Mouse (Mus musculus): ENCODE measurements at regions not wholly inside any gene's neighbourhood (a gene's known extent, or its start where the extent isn't known, plus 50 kb on each side); places are given as distances from the start of the nearest gene placed in this dataset.

- H3K36me3 ChIP-seq (ENCODE audit: control insufficient read depth in 1 of 2, insufficient read depth in 2 of 2, low read length in 2 of 2): peaks cover 0 to 58% of the 10 kb centered on the region in 2 experiments; a peak in 2 of 4 replicates
- H3K27me3 ChIP-seq (ENCODE audit: control insufficient read depth in 1 of 2, insufficient read depth in 2 of 2, low read length in 2 of 2): no peaks in the 10 kb centered on the region
- peak overlapping the region; percentile 44; the same call in 1 of the 2 replicates for H3K9ac ChIP-seq (ENCODE audit: control insufficient read depth, low read depth, low read length, poor library complexity, severe bottlenecking)
- TF ChIP-seq TAL1 (IDR thresholded peaks at IDR 0.05; ENCODE audit: low read length) (peak; percentile 88), JUND (IDR thresholded peaks at IDR 0.05; ENCODE audit: low read depth, low read length) (0 out of 2 replicates have a peak, but pooled peaks have one; percentile 63), ETS1 (IDR thresholded peaks at IDR 0.05; ENCODE audit: low read depth, low read length) (peak; percentile 96), HCFC1 (IDR thresholded peaks at IDR 0.05; ENCODE audit: low read depth, low read length) (no peak), RCOR1 (IDR thresholded peaks at IDR 0.05; ENCODE audit: low read depth, low read length) (peak; percentile 83), EP300 (IDR thresholded peaks at IDR 0.05; ENCODE audit: low read depth in 1 of 2, low read length in 2 of 2) (peak; percentile 98 to 99), TCF12 (IDR thresholded peaks at IDR 0.05; ENCODE audit: low read depth, low read length) (peak; percentile 97), CHD2 (IDR thresholded peaks at IDR 0.05; ENCODE audit: low read length) (peak; percentile 11; the same call in 1 of the 2 replicates), POLR2AphosphoS2 (IDR thresholded peaks at IDR 0.05; ENCODE audit: low read length) (no peak), MEF2A (IDR thresholded peaks at IDR 0.05; ENCODE audit: extremely low read depth, insufficient replicate concordance, low read depth, low read length, poor library complexity, severe bottlenecking) (no peak), SIN3A (IDR thresholded peaks at IDR 0.05; ENCODE audit: low read length) (peak; percentile 96), MAZ (IDR thresholded peaks at IDR 0.05; ENCODE audit: low read depth, low read length) (0 out of 2 replicates have a peak, but pooled peaks have one; percentile 4), GATA1 (IDR thresholded peaks at IDR 0.05; ENCODE audit: low read depth, low read length) (peak; percentile 98), MAX (IDR thresholded peaks at IDR 0.05; ENCODE audit: low read length) (no peak), ZNF384 (IDR thresholded peaks at IDR 0.05; ENCODE audit: low read depth, low read length) (peak; percentile 69), MYC (IDR thresholded peaks at IDR 0.05; ENCODE audit: low read depth, low read length) (peak; percentile 54; the same call in 1 of the 2 replicates), MAFK (IDR thresholded peaks at IDR 0.05; ENCODE audit: borderline replicate concordance, low read depth, low read length) (peak; percentile 34; the same call in 1 of the 2 replicates), MYB (IDR thresholded peaks at IDR 0.05; ENCODE audit: low read depth, low read length) (peak; percentile 94)
- H3K4me3 ChIP-seq (ENCODE audit: control insufficient read depth in 1 of 2, insufficient read depth in 1 of 2, low read depth in 2 of 2, low read length in 2 of 2): peak overlapping the region in 1 of 2 experiments; percentile 1; a peak in 1 of 4 replicates
- no peaks in the 10 kb centered on the region for H3K9me3 ChIP-seq (replicated peaks; ENCODE audit: insufficient read depth, low read length)
- H3K27ac ChIP-seq (ENCODE audit: control insufficient read depth, low read depth, low read length): peak overlapping the region; percentile 94
- H3K79me2 ChIP-seq (ENCODE audit: control insufficient read depth, insufficient read depth, low read length, poor library complexity): no peaks in the 10 kb centered on the region; the same call in 1 of the 2 replicates
- DNase-seq (ENCODE audit: low read depth, low spot score): peak; percentile 83
- H3K4me1 ChIP-seq (ENCODE audit: control insufficient read depth in 1 of 2, insufficient read depth in 2 of 2, low read length in 2 of 2): peaks cover 36 to 40% of the 10 kb centered on the region in 2 experiments
Measured at GRCm38 (mm10) chr16:30456687-30457086, 50.9 kb upstream of the Atp13a3 start.
